Mouse (Mus musculus) spleen, adult 2 months (tissue): Measurements from ENCODE around the gene Hs3st1.

Experiments used
- CTCF ChIP-seq: fragments of 200-500 bp; IDR thresholded peaks from 2 replicates; pipeline ENCODE4 v1.5.1; 2011; ENCODE audit warnings: mild to moderate bottlenecking, inconsistent platforms; ENCODE audit not compliant: insufficient read depth, insufficient read length, insufficient replicate concordance; ENCODE audit errors: extremely low read depth
- POLR2A ChIP-seq: fragments of 200-500 bp; IDR thresholded peaks from 2 replicates; pipeline ENCODE4 v1.6.1; 2011; ENCODE audit warnings: low read depth, low read length, inconsistent platforms

DNA sequence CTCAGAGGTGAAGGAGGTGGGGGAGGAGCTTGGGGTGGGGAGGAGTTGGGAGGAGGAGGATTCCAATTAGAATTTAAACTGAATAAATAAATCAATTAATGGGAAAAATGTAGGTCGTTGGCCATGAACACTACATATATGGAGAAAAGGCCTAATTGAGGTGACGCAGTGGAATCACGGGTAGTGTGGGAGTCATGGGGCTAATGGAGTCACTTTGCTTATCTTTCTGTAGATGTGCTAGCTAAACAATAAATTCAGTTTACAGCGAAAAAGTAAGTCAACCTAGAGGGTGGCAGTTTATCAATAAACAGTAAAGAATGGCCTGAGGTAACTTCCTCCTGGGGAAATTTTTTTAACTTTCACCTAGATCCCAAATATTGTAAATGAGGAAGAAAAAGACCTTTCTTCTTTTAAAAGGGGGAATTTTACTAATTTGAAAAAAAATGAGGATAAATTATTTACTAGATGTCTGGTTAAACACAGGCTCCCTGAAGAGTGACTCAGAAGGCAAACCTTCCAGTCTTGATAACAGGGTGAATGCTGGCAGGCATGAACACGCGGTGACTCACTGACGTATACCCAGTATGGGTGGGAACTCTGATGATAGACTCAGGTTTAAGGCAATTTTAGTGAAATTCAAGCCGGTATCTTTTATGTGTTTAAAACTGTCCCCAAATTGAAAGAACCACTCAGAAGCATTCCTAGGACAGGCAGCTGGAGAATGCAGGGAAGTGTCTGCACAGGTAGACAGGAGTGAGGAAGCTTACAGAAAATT lies 6.6 kb upstream of the Hs3st1 start:
- TF ChIP-seq CTCF (no peak), POLR2A (no peak)
